Mouse (Mus musculus) Patski (cell line): ENCODE data around the gene Desi1. TPM values are rescaled to one million over a fixed set of nuclear protein-coding genes. Genes with fewer than 3 reads are reported as not detected.
"Not testable (repeated sequence)": the region's sequence is repeated elsewhere in the genome, so short reads cannot be mapped to it uniquely, and the experiment has no call there.

Experiments
- ATAC-seq: fragments of 100-300 bp; one replicate; pipeline ENCODE4 v1.8.0; 2021
- CTCF ChIA-PET: fragments of 350-600 bp; sonication (Branson Sonifier 250); formaldehyde crosslinking; loops from one replicate; lab custom pipeline; 2022; ENCODE audit warnings: inconsistent platforms; lab: Charles Lee
- POLR2A ChIA-PET: fragments of 350-600 bp; sonication (Branson Sonifier 250); formaldehyde crosslinking; loops from one replicate; lab custom pipeline; 2022; ENCODE audit warnings: antibody characterized with exemption, inconsistent platforms; lab: Charles Lee
- DNase-seq: peaks from one replicate; pipeline ENCODE4 v3.0.0-alpha.2; 2011; ENCODE audit warnings: low read depth, low spot score
- H3K27me3 ChIP-seq: fragments of 371-371 bp; one replicate; pipeline ENCODE4 v1.5.1; 2021
- CTCF ChIP-seq: fragments of 100-300 bp; IDR thresholded peaks from one replicate; pipeline ENCODE4 v1.5.1; 2021
- in situ Hi-C: fragments of 300-500 bp; cut with MboI; formaldehyde crosslinking; loops from 3 replicates; pipeline ENCODE4 v1.11.1; 2018; ENCODE audit warnings: low pct_unique_long_range_greater_than_20kb, mixed read lengths
- polyA plus RNA-seq: library from polyadenylated mRNA; unstranded; gene quantifications from one replicate; pipeline ENCODE4 v1.2.3, GENCODE M21; 2021

Desi1 gene
- polyA plus RNA-seq, 1 experiment from 2014 or later: 57.0 TPM

- no peak for TF ChIP-seq CTCF
- ATAC-seq (no peak), DNase-seq (no peak)
- POLR2A ChIA-PET: no interaction called here
- H3K27me3 ChIP-seq: no peaks in the 10 kb centered on the region
- CTCF ChIA-PET: interaction anchor here (1.2 to 1.5 kb wide), 3 partner anchors 17 to 37 kb away, joined by 3 to 7 read pairs (median 6); partner anchors contain the start of gene Pmm1
- in situ Hi-C loops: no loop called here
Observed at GRCm38 (mm10) chr15:81993992-81994391, 39.7 kb downstream of the Desi1 start.

DNA sequence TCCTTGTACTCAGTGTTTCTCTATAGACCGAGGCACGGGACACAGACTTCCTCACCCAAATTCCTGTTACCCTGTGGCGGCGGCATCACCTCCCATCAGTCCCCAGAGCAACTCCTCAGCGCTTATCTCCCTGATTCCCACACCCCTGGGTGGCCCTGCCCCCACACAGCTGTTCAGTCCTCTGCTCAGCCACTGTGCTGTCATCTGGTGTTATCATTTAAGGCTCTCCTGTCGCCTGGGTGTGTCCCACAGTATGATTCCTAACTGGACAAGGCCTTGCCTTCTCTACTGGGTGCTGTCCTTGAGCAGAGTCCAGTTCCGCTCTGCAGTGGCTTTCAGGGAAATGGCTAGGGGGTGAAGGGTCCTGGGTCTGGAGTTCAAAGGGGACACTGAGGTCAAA, 43.1 kb downstream of the Desi1 start:
- H3K27me3 ChIP-seq: no peaks in the 10 kb centered on the region
- DNase-seq: no peak
- TF ChIP-seq CTCF: no peak
- in situ Hi-C loops: no loop called here
- ChIA-PET POLR2A (no interaction called here), CTCF (interaction anchor here (0.6 to 1.6 kb wide), 3 partner anchors 23 to 33 kb away, joined by 3 to 9 read pairs (median 3); no protein-coding TSS in a partner anchor)
- no peak for ATAC-seq

- POLR2A ChIA-PET: no interaction called here
- CTCF ChIA-PET: interaction anchor here (0.8 to 1.6 kb wide), 2 partner anchors 30 to 32 kb away, joined by 3 to 9 read pairs; no protein-coding TSS in a partner anchor
- DNase-seq: peak; percentile 44
- H3K27me3 ChIP-seq: no peaks in the 10 kb centered on the region
- peak; percentile 87 for TF ChIP-seq CTCF
- in situ Hi-C loops: no loop called here
- ATAC-seq: no peak
Observed at GRCm38 (mm10) chr15:81989371-81990062, 44.1 kb downstream of the Desi1 start.

DNA sequence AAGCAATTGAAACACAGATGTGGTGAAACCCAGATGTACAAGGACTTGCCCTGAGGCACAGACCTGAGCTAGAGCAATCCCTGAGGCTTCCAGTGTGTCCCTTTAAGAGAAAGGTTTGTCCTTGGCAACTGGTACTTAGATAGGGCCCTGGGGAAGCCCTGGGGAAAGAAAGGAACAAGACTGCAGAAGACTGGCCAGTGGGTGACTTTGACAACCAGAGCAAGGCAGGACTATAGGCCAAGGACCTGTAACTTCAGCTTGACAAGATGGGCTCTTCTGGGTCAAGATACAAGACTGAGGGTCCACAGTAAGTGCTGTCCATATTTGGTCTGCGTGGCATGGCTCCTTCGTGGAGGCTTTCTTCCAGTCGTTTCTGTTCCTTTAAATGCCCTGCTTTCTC, 46.0 kb downstream of the Desi1 start, which contains the start of gene Xrcc6:
TSS of gene Xrcc6 (plus strand) at position 190 of the 400 bp plus-strand sequence.
- ATAC-seq (no peak), DNase-seq (no peak)
- no peak for TF ChIP-seq CTCF
- ChIA-PET POLR2A (no interaction called here), CTCF (interaction anchor here (1.2 to 1.3 kb wide), 2 partner anchors 24 to 27 kb away, joined by 3 to 9 read pairs; partner anchors contain the start of gene Pmm1)
- no peaks in the 10 kb centered on the region for H3K27me3 ChIP-seq
- in situ Hi-C loops: no loop called here

GRCm38 (mm10) chr15:81985267-81986161, 48.1 kb downstream of the Desi1 start:
- ChIA-PET POLR2A (interaction anchor here (0.6 kb wide), 1 partner anchor 59 kb away, joined by 3 read pairs; the partner anchor contains the start of gene Polr3h), CTCF (interaction anchor here (1.3 to 1.8 kb wide), 2 partner anchors 26 to 28 kb away, joined by 7 to 8 read pairs; no protein-coding TSS in a partner anchor)
- DNase-seq (no peak), ATAC-seq (no peak)
- in situ Hi-C loops: no loop called here
- TF ChIP-seq CTCF: no peak
- no peaks in the 10 kb centered on the region for H3K27me3 ChIP-seq

GRCm38 (mm10) chr15:81982173-81982572, 51.5 kb downstream of the Desi1 start:
- ChIA-PET CTCF (interaction anchor here (1.3 kb wide), 1 partner anchor 22 kb away, joined by 3 read pairs; no protein-coding TSS in a partner anchor), POLR2A (no interaction called here)
- no peaks in the 10 kb centered on the region for H3K27me3 ChIP-seq
- no peak for ATAC-seq
- in situ Hi-C loops: no loop called here
- no peak for DNase-seq
- TF ChIP-seq CTCF: no peak

DNA sequence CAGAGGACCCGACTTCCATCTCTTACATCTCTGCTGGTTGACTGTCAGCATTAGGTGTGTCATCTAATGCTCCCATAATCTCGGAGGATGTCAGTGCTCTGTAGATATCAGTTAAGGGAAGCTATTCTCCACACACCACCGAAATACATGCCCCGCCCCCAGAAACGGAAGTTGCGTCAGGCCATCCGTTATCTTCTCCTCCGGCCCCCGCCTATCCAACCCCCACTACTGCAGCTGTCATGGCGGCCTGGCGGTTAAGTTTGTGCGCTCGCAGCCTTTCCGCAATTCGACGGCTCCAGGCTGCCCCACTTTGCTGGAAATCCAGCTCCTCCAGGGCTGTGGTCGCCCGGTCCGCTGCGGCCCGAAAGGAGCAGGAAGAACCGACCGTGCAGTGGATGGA, 53.3 kb downstream of the Desi1 start, which contains the start of gene 1700029P11Rik:
TSS of gene 1700029P11Rik (plus strand) at position 220 of the 400 bp plus-strand sequence.
- in situ Hi-C loops: no loop called here
- ATAC-seq: no peak
- ChIA-PET CTCF (interaction anchor here (1.3 kb wide), 1 partner anchor 24 kb away, joined by 3 read pairs; no protein-coding TSS in a partner anchor), POLR2A (no interaction called here)
- no peaks in the 10 kb centered on the region for H3K27me3 ChIP-seq
- no peak for DNase-seq
- no peak for TF ChIP-seq CTCF

DNA sequence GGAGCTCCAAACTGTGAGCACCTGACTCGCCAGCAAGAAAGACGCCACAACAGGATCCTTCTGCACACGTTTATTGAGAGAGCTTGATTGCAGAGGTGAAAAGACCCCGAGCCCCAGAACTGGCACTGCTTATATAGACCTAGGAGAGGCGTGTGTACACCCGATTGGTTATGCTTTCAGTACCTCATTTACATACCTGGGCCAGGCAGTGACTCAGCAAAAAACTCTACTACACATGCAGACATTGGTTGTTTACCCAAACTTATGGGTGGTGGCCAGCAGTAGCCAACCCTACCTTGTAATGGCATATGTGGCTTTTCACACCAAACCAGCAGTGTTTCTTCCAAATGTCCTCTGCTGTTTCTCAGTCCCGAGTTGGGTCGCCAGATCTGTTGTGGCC, 58.5 kb downstream of the Desi1 start:
- CTCF ChIA-PET: interaction anchor here (1.1 to 1.5 kb wide), 2 partner anchors 11 to 17 kb away, joined by 3 read pairs; no protein-coding TSS in a partner anchor
- H3K27me3 ChIP-seq, ATAC-seq, in situ Hi-C loops, POLR2A ChIA-PET, DNase-seq: not testable (repeated sequence)

DNA sequence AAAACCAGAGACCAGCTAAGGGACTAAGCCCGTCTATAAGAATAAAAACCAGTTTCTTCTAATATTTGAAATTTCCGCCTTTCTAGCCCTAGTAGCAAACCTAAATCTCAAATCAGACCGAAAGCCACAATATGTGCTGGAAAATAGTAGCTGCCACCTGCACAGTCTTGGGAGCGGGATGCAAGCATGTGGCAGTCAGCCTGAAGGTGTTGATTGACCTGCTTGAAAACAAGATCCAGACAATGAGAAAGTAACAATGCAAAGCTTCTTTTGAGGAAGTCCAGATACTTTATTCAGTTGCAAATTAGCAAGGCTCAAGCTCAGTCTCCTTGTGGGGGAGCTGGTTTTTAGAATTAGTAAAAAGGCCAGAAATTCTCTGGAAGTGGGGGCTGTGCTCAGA, 63.2 kb downstream of the Desi1 start:
- DNase-seq, ATAC-seq, in situ Hi-C loops, H3K27me3 ChIP-seq, POLR2A ChIA-PET: not testable (repeated sequence)
- CTCF ChIA-PET: interaction anchor here (0.7 kb wide), 1 partner anchor 11 kb away, joined by 3 read pairs; no protein-coding TSS in a partner anchor

- in situ Hi-C loops, DNase-seq, ATAC-seq, H3K27me3 ChIP-seq, POLR2A ChIA-PET: not testable (repeated sequence)
- CTCF ChIA-PET: interaction anchor here (0.9 kb wide), 1 partner anchor 50 kb away, joined by 3 read pairs; no protein-coding TSS in a partner anchor
Observed at GRCm38 (mm10) chr15:81969635-81970034, 64.0 kb downstream of the Desi1 start.
